Mouse (Mus musculus) liver, embryonic 14.5 days (tissue): ENCODE results near the gene Lsm6. TPM values are rescaled to one million over a fixed set of nuclear protein-coding genes. Genes with fewer than 3 reads are reported as not detected.

Experiments used
- ATAC-seq: fragments of 200-750 bp; cut with Nextera tagmentation; 2 replicates; pipeline ENCODE4 v1.8.0; 2017; ENCODE audit warnings: moderate number of reproducible peaks, mild to moderate bottlenecking, moderate library complexity; ENCODE audit not compliant: insufficient read depth
- DNase-seq, 3 experiments: peaks; one replicate each; pipeline ENCODE4 v3.0.0-alpha.2; 2012 to 2013; ENCODE audit warnings: low read depth in 3 of 3, low spot score in 3 of 3
- H3K27ac ChIP-seq: fragments of 300-500 bp; sonication (generic); 2 replicates; pipeline ENCODE4 v1.5.1; 2014; ENCODE audit warnings: moderate library complexity, mild to moderate bottlenecking, control low read depth, inconsistent platforms
- H3K27me3 ChIP-seq: fragments of 300-500 bp; sonication (generic); 2 replicates; pipeline ENCODE4 v1.6.1; 2014; ENCODE audit warnings: mild to moderate bottlenecking, low read length, moderate library complexity; ENCODE audit not compliant: control insufficient read depth, insufficient read depth
- H3K36me3 ChIP-seq: fragments of 300-500 bp; sonication (generic); replicated peaks from 2 replicates; pipeline ENCODE4 v1.6.1; 2014; ENCODE audit warnings: low read depth; ENCODE audit not compliant: control insufficient read depth, insufficient read depth
- H3K4me1 ChIP-seq, 2 experiments: fragments of 200-500 bp in 1 of 2; fragments of 300-500 bp in 1 of 2; sonication (generic) in 1 of 2; replicated peaks; 2 replicates each; pipeline ENCODE4 v1.6.1; 2012 to 2014; ENCODE audit warnings: antibody characterized with exemption in 1 of 2, inconsistent platforms in 1 of 2, low read length in 1 of 2; ENCODE audit not compliant: control insufficient read depth in 2 of 2, insufficient read depth in 2 of 2
- H3K4me2 ChIP-seq: fragments of 300-500 bp; sonication (generic); 2 replicates; pipeline ENCODE4 v1.6.1; 2014; ENCODE audit warnings: low read depth, mild to moderate bottlenecking, control low read depth, moderate library complexity
- H3K4me3 ChIP-seq, 2 experiments: fragments of 200-500 bp in 1 of 2; fragments of 300-500 bp in 1 of 2; sonication (generic) in 1 of 2; 2 replicates each; pipeline ENCODE4 v1.5.1; 2012 to 2014; ENCODE audit warnings: low read depth in 2 of 2, low read length in 2 of 2, mild to moderate bottlenecking in 2 of 2, control low read depth in 1 of 2, inconsistent platforms in 1 of 2, moderate library complexity in 1 of 2; ENCODE audit not compliant: insufficient read depth in 1 of 2
- H3K9ac ChIP-seq: fragments of 300-500 bp; sonication (generic); replicated peaks from 2 replicates; pipeline ENCODE4 v1.6.1; 2014; ENCODE audit warnings: mild to moderate bottlenecking, control low read depth, moderate library complexity
- H3K9me3 ChIP-seq: fragments of 300-500 bp; sonication (generic); 2 replicates; pipeline ENCODE4 v1.6.1; 2016; ENCODE audit warnings: low read length, mixed read lengths; ENCODE audit not compliant: control insufficient read depth
- CTCF ChIP-seq: IDR thresholded peaks from 2 replicates; pipeline ENCODE4 v1.5.1; 2016; ENCODE audit warnings: antibody characterized with exemption, low read depth, control low read depth
- EP300 ChIP-seq: IDR thresholded peaks from 2 replicates; pipeline ENCODE4 v1.6.1; 2016; ENCODE audit warnings: antibody characterized with exemption, low read depth
- WGBS: fragments of 180-500 bp; shearing (Covaris S2); extraction: QIAGEN DNeasy Blood & Tissue Kit; methylation state at CpG from one replicate; pipeline ENCODE4 v1.1.7; 2014; ENCODE audit not compliant: insufficient replicate concordance; 5-methylcytosine and 5-hydroxymethylcytosine counted together
- polyA plus RNA-seq, 2 experiments: library from polyadenylated mRNA; depleted of rRNA in 1 of 2; stranded (reverse) in 1 of 2; unstranded in 1 of 2; fragments of >200 nt; fragmentation: Nextera tagmentation in 1 of 2; extraction: Ambion mirVana in 1 of 2; gene quantifications; 2 replicates each; pipeline versions ENCODE4 v1.2.1 to v1.2.3; 2012 to 2014

Lsm6 gene
- polyA plus RNA-seq, 2 experiments, result 39.3 to 117 TPM

GRCm38 (mm10) chr8:78765556-78765955 is 55.4 kb downstream of the Lsm6 start:
- Histone ChIP-seq H3K27ac (no peak overlapping the region), H3K27me3 (no peaks in the 10 kb centered on the region), H3K4me2 (no peak overlapping the region), H3K4me3 (no peak overlapping the region), H3K9me3 (no peaks in the 10 kb centered on the region), H3K36me3 (no peaks in the 10 kb centered on the region), H3K4me1 (no peaks in the 10 kb centered on the region), H3K9ac (no peak overlapping the region)
- ATAC-seq (no peak), DNase-seq (no peak)
- no peak for TF ChIP-seq EP300
- TF ChIP-seq CTCF, result no peak
- 61% methylated on average over 1 of the region's 1 CpGs for WGBS

DNA sequence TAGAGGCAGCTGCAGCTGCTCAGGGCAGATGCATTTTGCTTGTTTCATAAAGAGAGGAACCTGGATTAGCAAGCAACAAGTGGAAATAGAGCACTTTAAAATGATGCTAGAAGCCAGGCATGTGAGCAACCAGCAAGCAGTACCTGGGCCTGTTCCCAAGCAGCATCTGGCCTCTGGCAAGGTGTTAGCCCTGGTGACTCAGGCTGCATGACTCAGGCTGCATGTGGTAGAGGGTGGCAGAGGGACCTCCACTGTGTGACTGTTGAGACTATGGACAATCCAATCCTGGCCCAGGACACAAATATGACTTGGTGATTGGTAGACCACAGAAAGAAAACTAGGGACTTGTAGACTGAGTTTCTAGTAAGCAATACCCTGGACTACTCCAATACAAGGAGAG is 56.0 kb downstream of the Lsm6 start:
- H3K4me3 ChIP-seq, result no peak overlapping the region
- no peak overlapping the region for H3K27ac ChIP-seq
- TF ChIP-seq EP300 (no peak), CTCF (no peak)
- H3K4me1 ChIP-seq, result no peaks in the 10 kb centered on the region
- no peaks in the 10 kb centered on the region for H3K36me3 ChIP-seq
- no peak overlapping the region for H3K4me2 ChIP-seq
- H3K9me3 ChIP-seq, result no peaks in the 10 kb centered on the region
- DNase-seq (no peak), ATAC-seq (no peak)
- no peaks in the 10 kb centered on the region for H3K27me3 ChIP-seq
- no peak overlapping the region for H3K9ac ChIP-seq

DNA sequence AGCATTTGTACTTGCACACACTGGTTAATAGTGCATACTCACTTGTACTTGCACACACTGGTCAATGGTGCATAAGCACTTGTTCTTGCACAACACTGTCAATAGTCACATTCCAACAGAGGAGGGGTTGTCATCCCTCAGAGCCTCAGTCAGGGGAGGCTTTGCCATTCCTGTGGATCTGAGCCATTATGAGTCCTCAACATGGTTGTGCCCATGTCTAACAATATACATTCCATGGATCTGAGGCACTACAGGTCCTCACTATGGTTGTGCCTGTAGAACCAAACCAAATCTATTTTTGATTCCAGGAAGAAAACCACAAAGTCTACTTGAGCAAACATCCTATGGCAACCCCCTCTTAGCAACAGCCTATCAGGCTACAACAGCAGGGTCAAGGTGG is 61.8 kb downstream of the Lsm6 start:
- no peak overlapping the region for H3K27ac ChIP-seq
- ATAC-seq (no peak), DNase-seq (no peak)
- H3K27me3 ChIP-seq, result no peaks in the 10 kb centered on the region
- no peak overlapping the region for H3K9ac ChIP-seq
- TF ChIP-seq CTCF, result no peak
- TF ChIP-seq EP300, result no peak
- no peaks in the 10 kb centered on the region for H3K9me3 ChIP-seq
- no peaks in the 10 kb centered on the region for H3K36me3 ChIP-seq
- H3K4me1 ChIP-seq, result no peaks in the 10 kb centered on the region
- no peak overlapping the region for H3K4me3 ChIP-seq
- H3K4me2 ChIP-seq, result no peak overlapping the region

GRCm38 (mm10) chr8:78754986-78755385 is 66.0 kb downstream of the Lsm6 start:
- Histone ChIP-seq H3K36me3 (no peaks in the 10 kb centered on the region), H3K9me3 (no peaks in the 10 kb centered on the region), H3K4me3 (no peak overlapping the region), H3K9ac (no peak overlapping the region), H3K27ac (no peak overlapping the region), H3K27me3 (no peaks in the 10 kb centered on the region), H3K4me2 (no peak overlapping the region), H3K4me1 (no peaks in the 10 kb centered on the region)
- ATAC-seq (no peak), DNase-seq (no peak)
- no peak for TF ChIP-seq EP300
- TF ChIP-seq CTCF, result no peak
- 69% methylated on average over 4 of the region's 4 CpGs for WGBS

Other genes with a start within 250 kb of the Lsm6 start
- gene Zfp827, start 207.3 kb upstream of the Lsm6 start, polyA plus RNA-seq (2012; rRNA removed), result 0.93 and 1.1 TPM in 2 replicates
- gene Zfp827, start 207.3 kb upstream of the Lsm6 start, polyA plus RNA-seq (2014; fragmentation: Nextera tagmentation; extraction: Ambion mirVana), result 0.34 and 0.63 TPM in 2 replicates